Mouse (Mus musculus): ENCODE data around the gene Nprl2.
A peak's percentile ranks its signal among the peaks of the same experiment; 100 is the strongest.

- TF ChIP-seq ZKSCAN1 (IDR thresholded peaks at IDR 0.05; ENCODE audit: low read depth, low read length) (no peak), ZNF384 (IDR thresholded peaks at IDR 0.05; ENCODE audit: low read depth, low read length) (no peak), EP300 (IDR thresholded peaks at IDR 0.05; ENCODE audit: low read depth in 1 of 2, low read length in 2 of 2) (no peak), MAFK (IDR thresholded peaks at IDR 0.05; ENCODE audit: borderline replicate concordance, low read depth, low read length) (no peak), CTCF (IDR thresholded peaks at IDR 0.05 in 2 of 3, conservative IDR thresholded peaks at IDR 0.05 in 1 of 3; ENCODE audit: control insufficient read depth in 1 of 3, insufficient read depth in 1 of 3, low read depth in 2 of 3, low read length in 3 of 3, poor library complexity in 1 of 3, severe bottlenecking in 1 of 3) (no peak), MYC (IDR thresholded peaks at IDR 0.05; ENCODE audit: low read depth, low read length) (no peak), RCOR1 (IDR thresholded peaks at IDR 0.05; ENCODE audit: low read depth, low read length) (peak; percentile 34; the same call in 1 of the 2 replicates), NELFE (IDR thresholded peaks at IDR 0.05; ENCODE audit: low read depth, low read length) (peak; percentile 77), CHD1 (IDR thresholded peaks at IDR 0.05; ENCODE audit: low read depth, low read length) (no peak)
These were observed 21.1 kb downstream of the Nprl2 start, which contains the start of gene Tusc2 for GRCm38 (mm10) chr9:107563029-107563581.

Measured in MEL (cell line).